Comparison of ENCODE assay signal across 10 mouse cellular contexts in the genomic region with DNA sequence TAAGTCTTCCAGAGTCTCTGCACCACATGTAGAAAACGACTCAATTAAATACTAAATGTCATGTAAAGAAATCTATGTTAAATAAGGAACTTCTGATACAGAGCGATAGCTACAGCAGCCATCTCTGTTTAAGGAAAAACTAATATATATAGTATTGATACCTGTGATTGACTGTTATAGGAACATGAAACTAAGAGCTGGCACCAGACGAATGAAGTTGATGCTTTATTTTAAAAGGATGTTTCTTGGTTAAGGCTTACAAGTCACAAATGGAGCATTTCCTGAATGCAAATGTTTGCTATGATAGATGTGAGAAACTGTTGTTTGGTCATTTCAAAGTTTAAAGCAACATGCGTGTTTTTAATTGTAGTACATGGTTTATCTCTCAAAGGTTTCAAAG. TPM values are rescaled to one million over a fixed set of nuclear protein-coding genes. Genes with fewer than 3 reads are reported as not detected.
DNase-seq lines count a peak whose midpoint lies in the region; ATAC-seq and TF ChIP-seq lines count a peak whose summit lies in the region.
"Had no signal": no experiment of that assay in that cellular context is flagged by ENCODE, and none has a peak within 500 bp of the region (broad histone marks: within the 10 kb centered on the region; RNA-seq: fewer than 3 reads in every experiment).

No protein-coding gene starts in this region.

- no peak for ATAC-seq in lung, embryonic 15.5 days (ENCODE audit: borderline replicate concordance, extremely low read depth, low FRiP score, low TSS enrichment)
- ATAC-seq in forebrain, embryonic 15.5 days (replicated peaks) = no peak
- no peak for ATAC-seq in intestine, postnatal 0 days
- no peak for ATAC-seq in neural tube, embryonic 13.5 days (ENCODE audit: low read depth)
- ATAC-seq in liver, embryonic 12.5 days = no peak

- no peaks in the 10 kb centered on the region for H3K36me3 ChIP-seq in lung, embryonic 15.5 days
- no peaks in the 10 kb centered on the region for H3K36me3 ChIP-seq in forebrain, embryonic 15.5 days
- H3K36me3 ChIP-seq in intestine, postnatal 0 days (ENCODE audit: control insufficient read depth, insufficient read depth) = no peaks in the 10 kb centered on the region
- no peaks in the 10 kb centered on the region for H3K36me3 ChIP-seq in neural tube, embryonic 13.5 days
- no peaks in the 10 kb centered on the region for H3K36me3 ChIP-seq in liver, embryonic 12.5 days

- WGBS in lung, embryonic 15.5 days = 38% methylated on average over 4 of the region's 4 CpGs
- 37% methylated on average over 4 of the region's 4 CpGs for WGBS in lung, adult 2 months
- 54% methylated on average over 4 of the region's 4 CpGs for WGBS in forebrain, embryonic 15.5 days
- 51% methylated on average over 4 of the region's 4 CpGs for WGBS in intestine, postnatal 0 days
- 56% methylated on average over 4 of the region's 4 CpGs for WGBS in neural tube, embryonic 13.5 days
- 44% methylated on average over 4 of the region's 4 CpGs for WGBS in liver, embryonic 12.5 days (ENCODE audit: insufficient replicate concordance)

- peaks cover 9% of the 10 kb centered on the region for H3K4me1 ChIP-seq in lung, embryonic 15.5 days
- no peaks in the 10 kb centered on the region; the same call in 1 of the 2 replicates for H3K4me1 ChIP-seq in lung, adult 2 months (ENCODE audit: control insufficient read depth, insufficient read depth, low read length)
- H3K4me1 ChIP-seq in forebrain, embryonic 15.5 days = peaks cover 21% of the 10 kb centered on the region
- no peaks in the 10 kb centered on the region for H3K4me1 ChIP-seq in intestine, postnatal 0 days (replicated peaks; ENCODE audit: control insufficient read depth, insufficient read depth, low read length)
- peaks cover 18% of the 10 kb centered on the region for H3K4me1 ChIP-seq in neural tube, embryonic 13.5 days (replicated peaks)
- H3K4me1 ChIP-seq in liver, embryonic 12.5 days = 0 out of 2 replicates have a peak, but pooled peaks cover 7% of the 10 kb centered on the region

- H3K27me3 ChIP-seq in lung, embryonic 15.5 days = peaks cover 47% of the 10 kb centered on the region
- H3K27me3 ChIP-seq in forebrain, embryonic 15.5 days = no peaks in the 10 kb centered on the region
- peaks cover 18% of the 10 kb centered on the region for H3K27me3 ChIP-seq in intestine, postnatal 0 days (replicated peaks; ENCODE audit: control insufficient read depth, insufficient read depth, low read length)
- peaks cover 34% of the 10 kb centered on the region for H3K27me3 ChIP-seq in neural tube, embryonic 13.5 days
- H3K27me3 ChIP-seq in liver, embryonic 12.5 days (replicated peaks) = peaks cover 60% of the 10 kb centered on the region

- no peak for DNase-seq in lung, adult 2 months
- DNase-seq in adrenal gland, postnatal 36 days = no peak
- no peak for DNase-seq in frontal cortex, postnatal 10 days (ENCODE audit: low spot score in 2 of 2)
- DNase-seq: heart, postnatal 10 days had no signal

- H3K4me3 ChIP-seq in lung, embryonic 15.5 days = peak overlapping the region; percentile 58
- no peak overlapping the region for H3K4me3 ChIP-seq in lung, adult 2 months (replicated peaks; ENCODE audit: extremely low read depth, low read depth, low read length)
- peak overlapping the region; percentile 89 for H3K4me3 ChIP-seq in forebrain, embryonic 15.5 days
- H3K4me3 ChIP-seq in intestine, postnatal 0 days (ENCODE audit: low read depth, low read length) = peak overlapping the region; percentile 60
- H3K4me3 ChIP-seq in neural tube, embryonic 13.5 days = peak overlapping the region; percentile 71
- H3K4me3 ChIP-seq in liver, embryonic 12.5 days = no peak overlapping the region

- H3K27ac ChIP-seq in lung, embryonic 15.5 days = no peak overlapping the region
- H3K27ac ChIP-seq in forebrain, embryonic 15.5 days (replicated peaks) = peak overlapping the region; percentile 97
- H3K27ac ChIP-seq in intestine, postnatal 0 days (ENCODE audit: low read depth, low read length) = no peak overlapping the region
- H3K27ac ChIP-seq in neural tube, embryonic 13.5 days (replicated peaks) = peak overlapping the region; percentile 96
- no peak overlapping the region for H3K27ac ChIP-seq in liver, embryonic 12.5 days

- no peak for TF ChIP-seq CTCF in lung, adult 2 months (IDR thresholded peaks at IDR 0.05; ENCODE audit: insufficient read depth, low read length)
- TF ChIP-seq CTCF in intestine, postnatal 0 days (IDR thresholded peaks at IDR 0.05; ENCODE audit: low read depth) = no peak

- H3K9ac ChIP-seq in lung, embryonic 15.5 days = no peak overlapping the region
- H3K9ac ChIP-seq in forebrain, embryonic 15.5 days (replicated peaks) = peak overlapping the region; percentile 98
- no peak overlapping the region for H3K9ac ChIP-seq in intestine, postnatal 0 days (ENCODE audit: low read depth, low read length)
- peak overlapping the region; percentile 84 for H3K9ac ChIP-seq in neural tube, embryonic 13.5 days
- H3K9ac ChIP-seq in liver, embryonic 12.5 days = no peak overlapping the region

- TF ChIP-seq POLR2A in lung, adult 2 months (IDR thresholded peaks at IDR 0.05; ENCODE audit: borderline replicate concordance, extremely low read depth, low read depth, low read length) = no peak

- peak overlapping the region; percentile 98 for H3K4me2 ChIP-seq in lung, embryonic 15.5 days
- peak overlapping the region; percentile 95 for H3K4me2 ChIP-seq in forebrain, embryonic 15.5 days (replicated peaks)
- H3K4me2 ChIP-seq in intestine, postnatal 0 days (replicated peaks; ENCODE audit: low read depth) = peak overlapping the region; percentile 99
- H3K4me2 ChIP-seq in neural tube, embryonic 13.5 days = peak overlapping the region; percentile 83
- H3K4me2 ChIP-seq in liver, embryonic 12.5 days = no peak overlapping the region

- no peaks in the 10 kb centered on the region for H3K9me3 ChIP-seq in lung, embryonic 15.5 days
- no peaks in the 10 kb centered on the region for H3K9me3 ChIP-seq in forebrain, embryonic 15.5 days
- H3K9me3 ChIP-seq in intestine, postnatal 0 days (ENCODE audit: control insufficient read depth) = no peaks in the 10 kb centered on the region
- no peaks in the 10 kb centered on the region for H3K9me3 ChIP-seq in neural tube, embryonic 13.5 days
- no peaks in the 10 kb centered on the region for H3K9me3 ChIP-seq in liver, embryonic 12.5 days (replicated peaks)

RNA-seq across cellular contexts. Expression of gene Cnr1, which starts 1.1 kb away (rescaled TPM):
- 0.53 and 0.66 TPM in 2 replicates for polyA plus RNA-seq in lung, embryonic 15.5 days (2015; fragmentation: Nextera tagmentation; extraction: Ambion mirVana)
- 0.89 and 0.97 TPM in 2 replicates for polyA plus RNA-seq in lung, adult 2 months (2012; rRNA removed)
- polyA plus RNA-seq in forebrain, embryonic 15.5 days (2015; fragmentation: Nextera tagmentation; extraction: Ambion mirVana) = 71.3 and 75.5 TPM in 2 replicates
- polyA plus RNA-seq in intestine, postnatal 0 days (2015; fragmentation: Nextera tagmentation; extraction: Ambion mirVana) = 3.2 and 3.4 TPM in 2 replicates
- polyA plus RNA-seq in neural tube, embryonic 13.5 days (2015; fragmentation: Nextera tagmentation; extraction: Ambion mirVana) = 42.9 and 44.3 TPM in 2 replicates
- polyA plus RNA-seq in liver, embryonic 12.5 days (2016; fragmentation: Nextera tagmentation; extraction: Ambion mirVana) = 0.26 and 0.30 TPM in 2 replicates
- total RNA-seq in adrenal gland, postnatal 36 days (2021) = 10 to 100 TPM; 29.9 to 36.8 TPM
- total RNA-seq: monocyte, adult 5-6 weeks had no signal

Comparison
In these comparisons a context has a peak if more than half of its experiments do, and no peak if none do; other contexts are left out.
1. H3K4me3 ChIP-seq: peak in lung, embryonic 15.5 days (single experiment), forebrain, embryonic 15.5 days (single experiment), intestine, postnatal 0 days (single experiment) and neural tube, embryonic 13.5 days (single experiment); none in lung, adult 2 months (single experiment) and liver, embryonic 12.5 days (single experiment).
2. H3K27ac ChIP-seq: peak in forebrain, embryonic 15.5 days (single experiment) and neural tube, embryonic 13.5 days (single experiment); none in lung, embryonic 15.5 days (single experiment), intestine, postnatal 0 days (single experiment) and liver, embryonic 12.5 days (single experiment).
3. H3K9ac ChIP-seq: peak in forebrain, embryonic 15.5 days (single experiment) and neural tube, embryonic 13.5 days (single experiment); none in lung, embryonic 15.5 days (single experiment), intestine, postnatal 0 days (single experiment) and liver, embryonic 12.5 days (single experiment).
4. RNA of gene Cnr1, which starts 1.1 kb away (polyA plus RNA-seq): 71.3 to 75.5 TPM in forebrain, embryonic 15.5 days and 42.9 to 44.3 TPM in neural tube, embryonic 13.5 days; 3.2 to 3.4 TPM in intestine, postnatal 0 days, 0.89 to 0.97 TPM in lung, adult 2 months, 0.53 to 0.66 TPM in lung, embryonic 15.5 days and 0.26 to 0.30 TPM in liver, embryonic 12.5 days; every median in the first group is over 10 times any median in the second.